Mouse (Mus musculus) c-Kit-negative CD71-positive TER-119-positive erythroid progenitor cells, embryonic 14.5 days (primary cell): ENCODE data around the gene Wnt8b.

Experiments used
- DNase-seq: peaks from one replicate; pipeline ENCODE4 v3.0.0-alpha.2; 2013; ENCODE audit warnings: low read depth, low spot score

Gene Wnt8b

GRCm38 (mm10) chr19:44512601-44513000 lies 19.3 kb downstream of the Wnt8b start:
- no peak for DNase-seq

DNA sequence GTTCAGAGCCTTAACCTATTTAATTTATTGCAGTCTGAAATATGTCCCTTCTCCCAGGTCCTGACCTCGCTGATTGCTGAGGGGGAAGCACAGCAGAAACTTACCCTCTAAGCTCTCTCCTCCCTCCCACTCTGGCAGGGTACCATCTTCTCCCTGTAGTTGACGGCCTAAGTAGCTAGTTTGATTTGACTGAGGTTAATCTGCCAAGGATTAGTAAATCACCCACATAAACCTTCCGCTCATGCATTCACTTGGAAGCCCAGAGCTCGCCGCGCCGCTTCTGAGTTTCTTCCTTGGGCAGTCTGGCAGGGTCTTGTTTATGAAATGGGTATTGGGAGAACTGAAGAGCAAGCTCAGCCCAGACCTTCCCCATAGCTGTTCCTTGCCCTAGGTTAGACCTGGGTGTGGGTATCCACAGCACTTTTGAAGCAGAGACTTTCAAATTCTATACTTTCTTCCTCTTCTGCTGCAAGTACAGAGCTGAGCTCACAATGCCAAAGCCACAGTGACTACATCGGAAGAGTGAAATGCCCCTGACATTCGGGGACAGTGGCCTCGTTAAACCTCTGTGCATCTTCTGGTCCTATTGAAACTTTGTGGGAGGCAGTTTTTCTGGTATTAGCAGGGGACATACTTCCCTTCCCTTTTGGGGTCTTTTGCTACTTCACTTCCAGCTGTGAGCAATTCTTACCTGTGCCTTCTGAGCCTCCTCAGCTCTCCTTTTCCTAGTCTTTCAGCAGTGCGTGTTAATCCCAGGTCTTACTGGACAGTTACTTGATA lies 20.0 kb downstream of the Wnt8b start:
- DNase-seq, result no peak

- DNase-seq, result no peak
Measured at GRCm38 (mm10) chr19:44513921-44514482, 20.7 kb downstream of the Wnt8b start.

DNA sequence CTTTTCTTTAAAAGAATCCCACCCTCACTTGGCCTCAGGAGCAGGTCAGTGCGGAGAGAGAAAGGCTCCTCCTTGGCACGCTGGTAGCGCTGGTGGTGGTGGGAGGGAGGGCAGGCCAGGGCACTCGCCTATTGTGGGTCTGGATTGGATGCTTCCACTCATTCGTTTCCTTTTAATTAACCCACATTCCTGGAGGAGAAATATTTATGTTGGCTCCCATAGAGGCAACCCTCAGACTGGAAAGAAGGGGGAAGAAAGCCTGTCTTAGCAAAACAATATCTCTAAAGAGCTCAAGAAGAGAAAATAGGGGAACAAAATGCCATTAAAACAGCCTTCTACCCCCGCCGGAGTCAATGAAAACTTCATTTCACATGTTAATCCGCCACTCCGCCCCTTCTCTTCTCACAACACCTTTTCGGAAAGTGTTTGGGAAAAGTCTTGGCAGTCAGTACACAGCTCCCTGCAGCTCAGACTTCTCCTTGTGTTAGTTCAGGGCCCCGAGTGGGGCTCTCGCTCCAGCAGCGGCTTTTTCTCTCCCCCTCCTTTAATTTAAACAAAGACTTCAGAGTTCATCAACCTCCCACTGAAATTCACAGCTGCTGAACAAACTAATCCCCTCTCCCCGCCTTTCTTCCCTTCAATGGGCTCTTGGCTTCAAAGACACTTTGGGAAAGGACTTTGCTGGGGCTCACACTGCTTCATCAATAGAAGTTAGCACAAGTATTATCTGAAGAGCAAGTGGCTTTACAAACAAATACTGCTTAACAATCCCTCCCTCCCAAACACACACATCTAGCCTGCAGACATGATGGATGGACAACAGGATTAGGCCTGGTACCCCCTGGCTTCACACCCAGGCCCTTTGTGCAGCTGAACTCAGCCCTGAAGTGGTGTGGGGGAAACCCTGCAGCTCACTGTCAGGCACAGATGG lies 21.5 kb downstream of the Wnt8b start:
- DNase-seq, result no peak

GRCm38 (mm10) chr19:44515769-44516168 lies 22.5 kb downstream of the Wnt8b start:
- no peak for DNase-seq

DNA sequence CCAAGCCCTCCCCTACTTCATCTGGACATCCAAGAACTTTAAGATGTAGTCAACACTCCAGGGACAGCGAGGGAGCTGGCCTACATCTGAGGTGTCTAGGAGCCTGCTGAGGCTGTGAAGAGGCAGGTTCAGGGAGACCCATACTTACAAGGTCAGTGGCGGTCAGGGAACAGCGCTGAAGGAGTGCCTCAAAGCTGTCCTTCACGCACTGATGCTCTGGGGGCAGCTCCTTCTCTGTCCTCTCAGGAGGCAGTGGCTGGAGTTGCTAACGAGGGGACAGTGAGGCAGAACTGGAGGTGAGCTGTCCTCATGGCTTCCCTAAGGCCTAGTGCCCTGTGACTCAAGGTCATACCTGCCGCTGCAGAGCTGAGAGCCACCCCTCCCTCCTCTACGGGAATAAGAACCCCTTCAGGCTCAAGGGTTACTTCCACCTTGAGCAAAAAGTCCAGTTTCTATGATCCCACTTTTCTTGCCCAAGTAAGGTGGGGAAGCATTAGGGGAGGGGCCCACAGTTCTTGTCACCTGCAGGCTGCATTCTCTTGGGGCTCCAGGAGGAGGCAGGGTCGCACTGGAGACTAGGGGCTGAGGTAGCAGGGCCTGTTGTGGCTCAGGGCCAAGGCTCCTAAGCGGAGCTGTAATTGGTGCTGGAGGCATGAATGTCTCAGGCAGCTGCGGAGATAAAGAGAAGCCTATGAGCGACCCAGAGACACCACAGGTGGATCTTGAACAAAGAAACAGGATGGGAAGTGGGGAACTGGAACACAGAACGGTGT lies 24.9 kb downstream of the Wnt8b start:
- DNase-seq, result no peak

DNA sequence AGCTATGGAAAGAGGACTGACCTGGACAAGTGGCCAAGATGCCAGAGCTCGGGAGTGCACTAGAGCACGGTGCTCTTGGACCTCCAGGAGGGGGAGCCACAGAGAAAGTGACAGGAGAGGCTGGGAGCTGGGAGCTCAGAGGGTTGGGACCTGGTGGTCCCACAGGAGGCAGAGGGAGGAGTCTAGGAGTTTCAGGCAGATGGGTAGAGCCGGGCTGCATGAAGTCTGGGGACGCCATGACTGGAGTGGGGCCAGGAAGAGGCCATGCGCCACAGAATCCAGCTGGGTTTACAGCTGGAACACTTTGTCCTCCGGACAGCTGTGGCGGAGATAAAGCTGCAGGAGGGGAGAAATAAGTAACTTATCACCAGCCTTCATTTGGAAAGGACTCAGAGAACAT lies 25.9 kb downstream of the Wnt8b start:
- no peak for DNase-seq

- no peak for DNase-seq
Measured at GRCm38 (mm10) chr19:44525551-44526205, 32.4 kb downstream of the Wnt8b start.

- no peak for DNase-seq
Measured at GRCm38 (mm10) chr19:44530018-44530417, 36.7 kb downstream of the Wnt8b start.

DNA sequence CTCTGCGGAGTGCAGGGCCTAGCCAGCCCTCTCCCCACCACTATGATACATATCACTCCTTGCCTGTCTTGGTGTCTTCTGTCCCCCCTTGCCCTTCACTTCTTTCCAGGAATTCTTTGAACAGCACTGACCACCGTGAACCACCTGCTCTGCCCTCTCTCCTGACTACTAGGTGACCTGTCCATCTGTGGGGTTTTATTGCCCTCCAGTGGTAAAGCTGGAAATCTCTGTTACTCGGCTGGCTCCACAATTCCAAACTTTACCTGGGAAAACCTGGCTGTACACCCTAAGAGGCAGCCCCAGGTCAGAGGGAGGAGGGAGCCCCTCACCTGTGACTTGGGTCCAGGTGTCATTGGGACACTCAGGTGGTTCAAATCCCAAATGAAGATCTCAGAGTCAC lies 42.1 kb downstream of the Wnt8b start:
- DNase-seq, result no peak

- no peak for DNase-seq
Measured at GRCm38 (mm10) chr19:44537416-44537815, 44.1 kb downstream of the Wnt8b start.

- no peak for DNase-seq
Measured at GRCm38 (mm10) chr19:44542694-44543178, 49.5 kb downstream of the Wnt8b start.

- DNase-seq, result no peak
Measured at GRCm38 (mm10) chr19:44544372-44544771, 51.1 kb downstream of the Wnt8b start.

DNA sequence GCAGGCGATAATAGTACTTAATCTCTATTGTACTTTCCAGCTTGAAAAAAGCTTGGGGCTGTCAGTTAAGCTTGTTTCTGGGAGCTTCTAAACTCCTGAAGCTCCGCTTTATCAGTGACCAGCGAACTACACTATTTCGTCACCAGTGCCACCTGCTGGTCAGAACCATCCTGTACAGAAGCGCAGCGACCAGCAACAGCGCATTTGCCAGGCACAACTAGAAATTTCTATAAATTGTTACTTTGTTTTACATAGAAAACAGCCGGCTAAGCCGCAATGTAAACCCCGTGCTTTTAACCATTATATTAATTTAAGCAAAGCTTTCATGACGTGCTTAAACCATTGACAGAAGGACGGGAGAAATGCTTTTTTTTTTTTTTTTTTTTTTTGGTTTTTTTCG lies 51.5 kb downstream of the Wnt8b start:
- DNase-seq, result peak; percentile 56

GRCm38 (mm10) chr19:44545321-44546041 lies 52.2 kb downstream of the Wnt8b start, which contains the start of gene Sec31b:
TSS of gene Sec31b (minus strand) at chr19:44545864.
- DNase-seq, result no peak

DNA sequence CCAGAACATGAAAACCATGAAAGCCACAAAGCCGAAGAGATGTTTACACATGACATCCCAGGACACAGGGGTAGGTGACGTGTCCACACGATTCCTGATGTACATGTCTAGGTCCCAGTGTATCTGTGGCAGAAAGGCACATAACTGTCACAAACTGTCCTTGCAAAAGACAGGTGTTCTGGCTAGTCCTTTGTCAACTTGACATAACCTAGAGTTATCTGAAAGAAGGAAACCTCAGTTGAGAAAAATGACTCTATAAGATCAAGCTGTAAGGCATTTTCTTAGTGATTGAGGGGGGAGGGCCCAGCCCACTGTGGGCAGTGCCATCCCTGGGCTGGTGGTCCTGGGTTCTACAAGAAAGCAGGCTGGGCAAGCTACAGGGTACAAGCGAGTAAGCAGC lies 59.5 kb downstream of the Wnt8b start, which contains the start of gene Gm20538:
Gm20538 (minus strand) TSS at position 101 of the 400 bp plus-strand sequence.
- DNase-seq, result no peak

DNA sequence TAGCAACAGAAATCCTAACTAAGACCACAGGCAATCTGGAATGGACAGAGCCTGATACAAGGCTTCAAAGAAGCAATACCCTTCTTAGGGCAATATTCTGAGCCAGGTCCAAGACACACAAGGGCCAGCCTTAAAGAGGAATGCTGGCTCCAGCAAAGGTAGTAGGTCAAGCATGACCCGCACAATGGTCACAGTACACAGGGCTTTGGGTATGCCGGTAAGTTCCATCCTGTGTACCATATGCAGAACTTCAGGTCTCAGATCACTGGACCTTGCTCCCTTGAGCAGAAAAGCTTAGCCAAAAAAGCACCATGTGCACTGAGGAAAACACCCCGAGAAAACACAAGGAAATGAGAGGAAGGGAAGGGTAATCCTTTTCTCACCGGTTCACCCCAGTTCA lies 60.0 kb downstream of the Wnt8b start:
- no peak for DNase-seq

GRCm38 (mm10) chr19:44554490-44554860 lies 61.2 kb downstream of the Wnt8b start:
- no peak for DNase-seq

GRCm38 (mm10) chr19:44554861-44555590 lies 61.8 kb downstream of the Wnt8b start, which contains the start of gene Ndufb8:
TSS of gene Ndufb8 (minus strand) at chr19:44555440.
- peak; percentile 83 for DNase-seq
